Mouse (Mus musculus): Measurements from ENCODE around the gene Ccl27a. TPM values are rescaled to one million over a fixed set of nuclear protein-coding genes. Genes with fewer than 3 reads are reported as not detected.
"Not testable (repeated sequence)": the region's sequence is repeated elsewhere in the genome, so short reads cannot be mapped to it uniquely, and the experiment has no call there.

Ccl27a gene
- total RNA-seq (2021): 10 to 100 TPM; 40.1 to 40.4 TPM
- long read RNA-seq, experiment 1, partial matches to known transcripts: 0 of 4 reads
- long read RNA-seq, experiment 1, other reads (novel, unspliced or antisense): 1 of 4 reads
- long read RNA-seq, experiment 2, transcript Ccl27a-211 (4 exons, 556 nt): major isoform, 10 of 24 reads
- long read RNA-seq, experiment 2, partial matches to known transcripts: 2 of 24 reads
- long read RNA-seq, experiment 2, other reads (novel, unspliced or antisense): 5 of 24 reads

DNA sequence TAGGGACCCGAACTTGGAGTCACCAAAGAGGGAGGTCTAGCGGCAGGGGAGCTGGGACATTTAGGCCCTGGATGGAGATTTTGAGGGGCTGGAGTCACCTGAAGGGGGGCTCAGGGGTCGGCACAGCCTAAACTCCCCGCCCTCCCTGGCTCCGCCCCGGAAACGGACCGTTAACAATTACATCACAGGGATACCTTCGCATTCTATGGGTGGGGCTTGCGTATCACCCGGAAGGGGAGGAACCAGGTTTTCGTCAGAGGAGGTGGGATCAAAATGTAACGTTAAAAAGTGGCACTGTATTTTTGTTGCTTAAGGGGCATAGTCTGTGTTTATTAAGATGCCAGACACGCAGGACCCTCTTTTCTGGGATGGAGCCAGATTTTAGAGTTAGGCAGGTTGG lies at the start of gene Ccl27a:
Gene Ccl27a (minus strand): TSS at position 246 of the 400 bp plus-strand sequence.
- peak; percentile 79 to 82 for DNase-seq (ENCODE audit: low spot score in 2 of 2)

- not testable (repeated sequence) for DNase-seq (ENCODE audit: low spot score in 2 of 2)
Observed at GRCm38 (mm10) chr4:41783197-41783596, 9.2 kb upstream of the Ccl27a start.

GRCm38 (mm10) chr4:41782711-41783110 lies 8.7 kb upstream of the Ccl27a start:
- not testable (repeated sequence) for DNase-seq (ENCODE audit: low spot score in 2 of 2)

DNA sequence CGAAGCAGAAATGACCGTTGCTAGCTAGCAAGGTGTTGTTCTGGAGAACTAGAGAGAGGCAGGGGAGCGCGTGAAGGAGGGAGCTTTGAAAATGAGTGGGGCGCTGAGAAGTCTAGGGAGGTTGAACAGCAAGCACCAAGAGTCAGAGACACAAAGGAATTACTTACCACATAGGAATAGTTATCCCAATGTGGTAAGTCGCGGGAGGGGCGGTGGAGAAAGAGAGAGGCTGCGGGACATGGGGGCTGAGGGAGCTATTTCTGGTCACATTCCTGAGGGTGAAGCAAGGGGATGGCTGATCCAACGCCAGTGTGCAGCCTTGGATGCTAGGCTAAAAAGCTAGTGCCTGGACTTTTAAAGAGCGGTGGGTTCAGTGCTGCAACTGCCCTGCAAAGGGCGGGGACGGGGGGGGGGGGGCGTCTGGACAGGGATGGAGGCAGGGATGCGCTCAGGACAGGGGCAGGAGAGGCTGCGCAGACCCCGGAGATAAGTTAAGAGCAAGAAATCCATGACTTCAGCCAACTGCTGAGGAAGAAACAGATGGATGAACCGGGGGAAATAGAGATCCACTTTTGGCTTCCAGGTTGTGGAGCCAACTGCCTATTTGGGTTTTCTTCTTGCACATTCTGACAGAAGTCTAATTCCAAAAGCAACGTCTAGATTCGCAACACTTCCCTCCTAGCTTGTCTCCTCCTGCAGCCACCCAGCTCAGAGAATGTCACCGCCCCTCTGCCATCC lies 7.9 kb upstream of the Ccl27a start:
- DNase-seq (ENCODE audit: low spot score in 2 of 2): not testable (repeated sequence)

GRCm38 (mm10) chr4:41781271-41781670 lies 7.2 kb upstream of the Ccl27a start:
- DNase-seq (ENCODE audit: low spot score in 2 of 2): not testable (repeated sequence)

GRCm38 (mm10) chr4:41775840-41776239 lies 1.8 kb upstream of the Ccl27a start:
- not testable (repeated sequence) for DNase-seq (ENCODE audit: low spot score in 2 of 2)

- not testable (repeated sequence) for DNase-seq (ENCODE audit: low spot score in 2 of 2)
Observed at GRCm38 (mm10) chr4:41774506-41774905, 459 bp upstream of the Ccl27a start.

DNA sequence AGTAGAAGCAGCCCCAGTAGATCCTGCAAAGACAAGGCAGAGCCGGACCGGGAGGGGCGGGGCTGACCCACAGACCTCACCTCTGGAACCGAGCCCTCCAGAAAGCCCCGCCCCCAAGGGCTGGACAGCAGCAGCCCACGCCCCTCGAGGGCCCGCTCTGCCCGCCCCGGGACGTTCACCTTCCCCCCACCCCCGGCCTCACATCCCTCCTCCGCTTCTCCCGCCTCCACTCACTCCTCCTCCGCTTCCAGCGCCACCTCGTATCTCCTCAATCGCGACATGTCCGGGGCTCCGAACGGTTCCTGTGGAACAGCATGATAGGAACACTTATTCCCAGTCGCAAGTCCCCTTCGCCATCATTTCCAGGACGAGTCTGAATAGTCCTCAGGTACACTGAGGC lies 545 bp downstream of the Ccl27a start:
- peak; percentile 67 to 69 for DNase-seq (ENCODE audit: low spot score in 2 of 2)

GRCm38 (mm10) chr4:41772946-41773345 lies 1.1 kb downstream of the Ccl27a start:
- not testable (repeated sequence) for DNase-seq (ENCODE audit: low spot score in 2 of 2)

- DNase-seq (ENCODE audit: low spot score in 2 of 2): not testable (repeated sequence)
Observed at GRCm38 (mm10) chr4:41767301-41767700, 6.7 kb downstream of the Ccl27a start.

DNA sequence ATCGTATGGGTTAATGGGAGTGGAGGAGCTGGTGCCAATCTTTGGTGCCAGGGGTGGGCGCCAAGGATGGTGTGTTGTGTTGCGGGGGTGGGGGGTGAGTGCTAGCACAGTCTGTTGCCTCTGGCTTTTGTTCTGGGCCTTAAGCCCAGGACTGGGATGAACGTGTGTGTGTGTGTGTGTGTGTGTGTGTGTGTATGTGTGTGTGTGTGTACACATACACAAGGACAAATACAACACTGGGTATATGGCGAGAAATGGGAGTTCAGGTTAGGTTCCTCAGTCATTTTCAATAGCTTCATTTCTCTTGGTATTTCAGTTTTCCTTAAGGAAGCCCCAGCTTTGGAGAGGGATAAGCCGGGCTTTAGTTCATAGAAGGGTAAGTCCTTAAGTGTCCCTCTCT lies 10.9 kb downstream of the Ccl27a start:
- not testable (repeated sequence) for DNase-seq (ENCODE audit: low spot score in 2 of 2)

DNA sequence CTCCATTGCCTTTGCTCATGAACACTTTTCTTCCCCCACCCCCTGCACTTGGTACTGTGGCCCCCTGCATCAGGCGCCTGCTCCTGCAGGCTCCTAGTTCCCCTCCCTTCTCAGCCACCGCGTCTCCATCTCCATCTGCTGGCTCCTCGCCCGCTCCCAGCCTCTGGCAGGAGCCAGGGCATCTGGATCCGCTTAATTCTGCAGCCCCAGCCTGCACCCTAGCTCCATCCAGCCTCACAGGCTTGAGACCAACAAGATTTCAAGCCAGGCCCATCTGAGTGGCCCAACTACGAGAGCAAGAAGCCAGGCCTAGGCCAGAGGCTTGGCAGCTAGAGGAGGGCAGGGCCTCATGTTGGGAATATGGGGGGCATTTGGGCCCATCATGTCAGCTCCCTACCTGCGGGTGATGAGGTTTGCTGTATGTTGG lies 11.3 kb downstream of the Ccl27a start:
- peak in 1 of 2 experiments; percentile 50 for DNase-seq (ENCODE audit: low spot score in 2 of 2)

- DNase-seq (ENCODE audit: low spot score in 2 of 2): peak in 1 of 2 experiments; percentile 18
Observed at GRCm38 (mm10) chr4:41762099-41762687, 11.9 kb downstream of the Ccl27a start.

- DNase-seq (ENCODE audit: low spot score in 2 of 2): peak in 1 of 2 experiments; percentile 8
Observed at GRCm38 (mm10) chr4:41761680-41762079, 12.4 kb downstream of the Ccl27a start.

DNA sequence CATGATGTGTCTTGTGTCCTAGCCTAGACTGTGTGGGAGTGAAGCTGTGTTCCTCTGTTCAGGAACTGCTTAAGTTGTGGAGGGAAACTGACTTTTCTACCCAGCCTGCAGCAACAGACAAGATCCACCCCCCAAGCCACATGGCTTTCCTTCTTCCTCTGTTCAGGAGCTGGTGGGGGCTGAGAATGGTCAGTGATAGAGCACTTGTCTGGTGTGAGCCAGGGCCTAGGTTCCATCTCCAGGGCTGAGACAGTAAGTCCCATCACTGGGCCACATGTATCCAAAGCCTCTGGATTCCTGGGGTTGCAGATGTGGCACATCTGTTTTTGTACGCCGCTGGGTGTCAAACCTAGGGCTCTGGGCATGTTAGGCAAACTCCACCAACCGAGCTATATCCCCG lies 13.1 kb downstream of the Ccl27a start:
- DNase-seq (ENCODE audit: low spot score in 2 of 2): peak in 1 of 2 experiments; percentile 20

DNA sequence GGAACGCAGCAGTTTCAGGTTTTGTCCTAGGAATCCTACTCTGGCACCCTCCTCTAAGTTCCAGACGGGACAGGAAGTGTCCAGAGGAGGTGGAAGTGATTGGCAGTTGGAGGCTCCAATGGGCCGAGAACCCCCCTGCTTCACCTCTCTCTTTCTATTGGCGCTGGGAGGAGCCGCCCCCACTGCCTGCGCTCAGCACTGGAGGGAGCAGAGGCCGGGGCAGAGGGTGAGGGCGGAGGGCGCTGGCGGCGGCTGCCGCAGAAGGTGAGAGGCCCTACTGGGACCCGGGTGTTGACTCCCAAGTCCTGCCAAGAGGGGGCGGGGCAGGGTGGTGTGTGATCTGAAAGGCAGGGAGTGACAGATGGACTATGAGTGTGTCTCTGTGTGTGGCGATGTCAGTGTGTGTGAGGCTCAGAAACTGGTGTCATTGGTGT lies 13.7 kb downstream of the Ccl27a start:
- peak; percentile 81 to 85 for DNase-seq (ENCODE audit: low spot score in 2 of 2)

- DNase-seq (ENCODE audit: low spot score in 2 of 2): peak in 1 of 2 experiments; percentile 20
Observed at GRCm38 (mm10) chr4:41759656-41760287, 14.3 kb downstream of the Ccl27a start.

DNA sequence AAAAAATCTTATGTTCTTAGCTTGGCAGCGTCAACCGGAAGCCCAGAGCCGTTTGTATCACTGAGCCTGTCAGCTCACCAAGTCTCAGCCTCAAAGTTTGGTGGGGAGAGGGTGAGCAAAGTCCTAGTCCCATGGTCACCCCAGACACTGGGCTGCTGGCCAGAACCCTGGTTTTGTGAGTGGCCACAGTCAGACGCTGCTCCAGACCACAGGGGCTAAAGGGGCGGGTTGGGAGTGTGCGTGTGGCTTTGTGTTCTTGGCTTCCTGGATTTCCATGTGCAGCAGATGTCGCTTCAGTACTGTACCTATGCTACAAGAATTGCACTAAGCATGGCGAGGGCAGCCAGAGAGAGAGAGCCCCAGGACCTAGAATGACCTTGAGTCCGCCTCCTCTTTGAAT lies 14.8 kb downstream of the Ccl27a start:
- DNase-seq (ENCODE audit: low spot score in 2 of 2): peak; percentile 23 to 31

DNA sequence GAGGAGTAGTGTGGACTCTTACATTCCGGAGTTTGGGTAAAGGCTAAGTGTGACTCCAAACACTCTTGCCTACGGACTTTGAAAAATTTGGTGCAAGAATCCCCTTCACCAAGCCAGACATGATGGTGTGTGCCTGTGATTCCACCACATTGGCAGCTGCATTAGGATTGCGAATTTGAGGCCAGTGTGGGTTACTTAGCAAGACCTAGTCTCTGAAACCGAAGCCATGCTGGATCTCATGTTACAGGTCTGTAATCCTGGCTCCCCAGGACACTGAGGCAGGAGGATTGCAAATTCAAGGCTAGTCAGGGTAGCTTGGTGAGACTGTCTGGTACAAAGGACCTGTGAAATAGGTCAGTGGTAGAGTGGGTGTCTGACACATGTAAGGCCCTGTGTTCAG lies 15.3 kb downstream of the Ccl27a start:
- peak in 1 of 2 experiments; percentile 16 for DNase-seq (ENCODE audit: low spot score in 2 of 2)

DNA sequence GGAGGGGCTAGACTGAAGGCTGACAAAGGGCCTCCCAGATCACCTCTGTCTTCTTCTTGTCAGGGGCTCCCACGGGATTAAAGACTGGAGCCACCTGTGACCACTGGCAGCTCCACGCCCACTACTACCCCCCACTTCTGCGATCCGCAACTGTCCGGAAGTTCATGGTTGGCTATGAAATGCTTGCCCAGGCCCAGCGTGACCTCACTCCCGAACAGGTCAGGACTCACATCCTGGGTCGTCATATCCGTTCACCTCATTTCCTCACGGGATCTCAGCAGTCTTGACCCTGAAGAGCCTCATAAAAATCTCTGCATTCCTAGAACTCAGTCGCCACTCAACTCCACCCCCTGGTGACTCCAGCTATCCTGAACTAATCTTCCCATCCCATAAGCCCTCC lies 16.0 kb downstream of the Ccl27a start:
- no peak for DNase-seq (ENCODE audit: low spot score in 2 of 2)

DNA sequence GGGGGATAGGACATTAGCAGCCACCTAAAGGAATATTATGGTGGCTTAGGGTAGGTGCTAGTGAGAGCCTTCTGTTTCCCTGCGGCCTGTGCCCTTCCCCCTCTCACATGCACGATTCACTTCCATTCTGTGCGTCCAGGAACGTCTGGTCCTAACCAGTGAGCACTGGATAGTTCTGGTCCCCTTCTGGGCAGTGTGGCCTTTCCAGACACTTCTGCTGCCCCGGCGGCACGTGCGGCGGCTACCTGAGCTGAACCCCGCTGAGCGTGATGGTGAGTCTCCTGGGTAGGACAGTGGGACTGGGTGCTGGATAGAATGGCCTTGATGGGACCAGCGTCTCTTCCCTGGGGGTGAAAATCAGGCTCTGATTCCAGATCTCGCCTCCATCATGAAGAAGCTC lies 16.7 kb downstream of the Ccl27a start:
- no peak for DNase-seq (ENCODE audit: low spot score in 2 of 2)

Measured in adrenal gland, adult 18-20 months (tissue).